ENCODE assay signal across 19 mouse cellular contexts in the genomic region with DNA sequence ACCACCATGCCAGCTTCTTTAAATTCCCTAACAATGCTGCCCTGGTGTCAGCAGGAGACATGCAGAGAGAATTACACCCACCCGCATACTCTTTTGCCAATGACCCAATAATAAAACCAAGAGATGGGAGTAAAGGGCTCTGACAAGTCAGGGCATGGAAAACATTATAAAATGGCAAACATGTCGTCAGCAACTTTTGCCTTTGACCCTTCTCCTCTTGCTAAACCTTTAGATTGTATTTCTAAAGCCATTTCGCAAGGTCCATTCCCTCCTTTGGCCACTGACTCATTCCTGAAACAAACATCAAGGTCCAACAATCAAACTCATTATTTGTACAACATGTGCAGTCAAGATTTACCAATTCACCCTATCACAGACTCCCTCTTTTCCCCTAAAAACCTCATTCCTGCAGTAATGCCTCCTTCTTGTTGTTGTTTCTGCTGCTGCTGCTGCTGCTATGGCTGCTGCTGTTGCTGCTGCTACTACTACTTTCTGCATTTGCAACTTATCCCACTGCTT. TPM values are rescaled to one million over a fixed set of nuclear protein-coding genes. Genes with fewer than 3 reads are reported as not detected.
"Had no signal": no experiment of that assay in that cellular context is flagged by ENCODE, and none has a peak within 500 bp of the region (broad histone marks: within the 10 kb centered on the region; RNA-seq: fewer than 3 reads in every experiment).

No protein-coding gene starts in this region.

RNA-seq across cellular contexts. Expression of gene Cyp2b13, which starts 41.4 kb away (rescaled TPM):
- polyA plus RNA-seq: cerebellum, adult 2 months; cortical plate, adult 2 months; embryonic facial prominence, embryonic 10.5 days; embryonic facial prominence, embryonic 11.5 days; embryonic facial prominence, embryonic 12.5 days; embryonic facial prominence, embryonic 13.5 days; embryonic facial prominence, embryonic 14.5 days; embryonic facial prominence, embryonic 15.5 days; erythroblast, embryonic 14.5 days; forebrain, embryonic 10.5 days; forebrain, embryonic 11.5 days; forebrain, embryonic 12.5 days; forebrain, embryonic 13.5 days; forebrain, embryonic 14.5 days; forebrain, embryonic 15.5 days; forebrain, embryonic 16.5 days; forebrain, postnatal 0 days; frontal cortex, adult 2 months; gonadal fat pad, adult 2 months had no signal
